Mouse (Mus musculus): ENCODE data around the gene Aldh1l1. TPM values are rescaled to one million over a fixed set of nuclear protein-coding genes. Genes with fewer than 3 reads are reported as not detected.

Aldh1l1 gene
- total and polyA plus RNA-seq, 3 experiments: 0.11 to 0.13 TPM; not detected in 1

DNA sequence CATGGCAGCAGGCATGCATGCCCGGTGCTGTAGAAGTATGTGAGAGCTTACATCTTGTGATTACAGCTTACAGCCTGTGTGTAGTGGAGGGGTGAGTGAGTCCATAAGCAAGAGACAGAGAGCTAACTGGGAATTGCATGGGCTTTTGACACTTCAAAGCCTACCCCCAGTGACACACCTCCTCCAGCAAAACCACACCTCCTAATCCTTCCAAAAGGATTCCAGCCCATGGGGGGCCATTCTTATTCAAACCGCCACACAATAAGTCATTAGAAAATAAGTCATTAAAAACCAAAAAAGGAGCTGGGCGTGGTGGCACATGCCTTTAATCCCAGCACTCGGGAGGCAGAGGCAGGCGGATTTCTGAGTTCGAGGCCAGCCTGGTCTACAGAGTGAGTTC, 162.2 kb downstream of the Aldh1l1 start:
- Histone ChIP-seq H3K36me3 (replicated peaks in 1 of 2; ENCODE audit: control insufficient read depth in 1 of 2, insufficient read depth in 1 of 2, low read length in 1 of 2) (no peaks in the 10 kb centered on the region), H3K9ac (ENCODE audit: insufficient read depth, low read depth) (no peak overlapping the region), H3K9me3 (replicated peaks; ENCODE audit: low read length) (peaks cover 10% of the 10 kb centered on the region), H3K27me3 (replicated peaks) (peaks cover 16% of the 10 kb centered on the region), H3K79me2 (replicated peaks; ENCODE audit: control insufficient read depth, extremely low read depth, insufficient read depth, poor library complexity, severe bottlenecking) (no peaks in the 10 kb centered on the region), H3K4me3 (replicated peaks in 1 of 3; ENCODE audit: low read depth in 2 of 3, low read length in 2 of 3, poor library complexity in 1 of 3) (no peak overlapping the region), H3K4me2 (ENCODE audit: insufficient read depth, low read depth, poor library complexity, severe bottlenecking) (no peak overlapping the region), H3K4me1 (ENCODE audit: control insufficient read depth in 1 of 2, insufficient read depth in 2 of 2) (peaks cover 0 to 12% of the 10 kb centered on the region in 2 experiments; a peak in 2 of 4 replicates), H3K27ac (ENCODE audit: insufficient read depth, low read depth) (no peak overlapping the region)
- in situ Hi-C loops (cut with MboI; ENCODE audit: low pct_ligation_motif_present, low pct_unique_long_range_greater_than_20kb, low sequenced_read_pairs): no loop called here
- no peak for DNase-seq (ENCODE audit: extremely low read depth)
- TF ChIP-seq ELF1 (IDR thresholded peaks at IDR 0.05; ENCODE audit: low read depth, low read length) (no peak), ZNF384 (IDR thresholded peaks at IDR 0.05; ENCODE audit: low read depth, low read length) (no peak), GABPA (IDR thresholded peaks at IDR 0.05; ENCODE audit: insufficient replicate concordance, low read depth, low read length) (no peak), HCFC1 (IDR thresholded peaks at IDR 0.05; ENCODE audit: low read depth, low read length) (no peak), BHLHE40 (IDR thresholded peaks at IDR 0.05; ENCODE audit: low read depth, low read length) (no peak), CHD1 (IDR thresholded peaks at IDR 0.05; ENCODE audit: low read depth, low read length) (no peak), NRF1 (IDR thresholded peaks at IDR 0.05; ENCODE audit: low read depth, low read length) (no peak), EP300 (IDR thresholded peaks at IDR 0.05; ENCODE audit: low read length) (no peak), E2F4 (IDR thresholded peaks at IDR 0.05; ENCODE audit: insufficient replicate concordance, low read depth, low read length) (no peak), ETS1 (conservative IDR thresholded peaks at IDR 0.05; ENCODE audit: low read depth, low read length) (no peak), CHD2 (IDR thresholded peaks at IDR 0.05; ENCODE audit: low read length) (no peak), PAX5 (IDR thresholded peaks at IDR 0.05; ENCODE audit: low read length) (no peak), NELFE (IDR thresholded peaks at IDR 0.05; ENCODE audit: low read depth, low read length) (no peak), ZKSCAN1 (IDR thresholded peaks at IDR 0.05; ENCODE audit: borderline replicate concordance, low read depth, low read length) (no peak)
- dilution Hi-C loops (cut with MboI; ENCODE audit: extremely low pct_ligation_motif_present, extremely low pct_unique_long_range_greater_than_20kb, low sequenced_read_pairs): no loop called here

DNA sequence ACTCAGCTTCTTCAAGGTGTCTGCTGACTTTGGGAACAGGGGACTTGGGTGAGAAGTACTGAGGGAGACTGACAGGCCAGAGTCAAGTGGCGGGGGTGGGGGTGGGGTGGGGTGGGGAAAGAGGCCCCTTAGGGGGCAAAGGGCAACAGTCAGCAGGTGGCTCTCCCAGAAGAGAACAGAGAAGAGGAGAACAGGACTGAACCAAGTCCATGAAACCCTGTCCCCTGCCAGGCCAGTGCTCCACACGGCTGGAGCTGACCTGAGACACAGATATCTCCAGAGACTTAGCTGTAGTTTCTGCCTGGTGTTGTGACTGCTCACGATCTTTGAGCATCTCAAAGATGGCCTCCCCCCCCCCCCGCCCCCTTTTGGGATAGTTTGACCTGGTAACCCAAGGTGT, 163.1 kb downstream of the Aldh1l1 start:
- no peaks in the 10 kb centered on the region for H3K36me3 ChIP-seq (replicated peaks in 1 of 2; ENCODE audit: control insufficient read depth in 1 of 2, insufficient read depth in 1 of 2, low read length in 1 of 2)
- no peak for DNase-seq (ENCODE audit: extremely low read depth)
- no peak overlapping the region for H3K27ac ChIP-seq (ENCODE audit: insufficient read depth, low read depth)
- dilution Hi-C loops (cut with MboI; ENCODE audit: extremely low pct_ligation_motif_present, extremely low pct_unique_long_range_greater_than_20kb, low sequenced_read_pairs): no loop called here
- H3K4me2 ChIP-seq (ENCODE audit: insufficient read depth, low read depth, poor library complexity, severe bottlenecking): no peak overlapping the region
- H3K79me2 ChIP-seq (replicated peaks; ENCODE audit: control insufficient read depth, extremely low read depth, insufficient read depth, poor library complexity, severe bottlenecking): no peaks in the 10 kb centered on the region
- in situ Hi-C loops (cut with MboI; ENCODE audit: low pct_ligation_motif_present, low pct_unique_long_range_greater_than_20kb, low sequenced_read_pairs): no loop called here
- no peak for TF ChIP-seq BHLHE40 (IDR thresholded peaks at IDR 0.05; ENCODE audit: low read depth, low read length)
- TF ChIP-seq EP300 (IDR thresholded peaks at IDR 0.05; ENCODE audit: low read length): no peak
- no peak for TF ChIP-seq RAD21 (IDR thresholded peaks at IDR 0.05; ENCODE audit: low read depth, low read length)
- no peak for TF ChIP-seq MYC (IDR thresholded peaks at IDR 0.05; ENCODE audit: low read depth, low read length)
- no peak for TF ChIP-seq ZKSCAN1 (IDR thresholded peaks at IDR 0.05; ENCODE audit: borderline replicate concordance, low read depth, low read length)
- TF ChIP-seq MEF2A (IDR thresholded peaks at IDR 0.05; ENCODE audit: borderline replicate concordance, low read depth, low read length): no peak
- TF ChIP-seq SIN3A (IDR thresholded peaks at IDR 0.05; ENCODE audit: low read length): no peak
- TF ChIP-seq MXI1 (IDR thresholded peaks at IDR 0.05; ENCODE audit: low read depth, low read length): no peak
- TF ChIP-seq ZMIZ1 (IDR thresholded peaks at IDR 0.05; ENCODE audit: low read depth, low read length): no peak
- TF ChIP-seq CTCF (conservative IDR thresholded peaks at IDR 0.05 in 1 of 2, IDR thresholded peaks at IDR 0.05 in 1 of 2; ENCODE audit: low read depth in 2 of 2, low read length in 2 of 2): no peak
- TF ChIP-seq IRF4 (IDR thresholded peaks at IDR 0.05; ENCODE audit: low read depth, low read length): no peak
- TF ChIP-seq ZC3H11A (IDR thresholded peaks at IDR 0.05; ENCODE audit: low read depth, low read length): no peak
- no peak for TF ChIP-seq POLR2A (IDR thresholded peaks at IDR 0.05; ENCODE audit: low read depth, low read length)
- TF ChIP-seq GABPA (IDR thresholded peaks at IDR 0.05; ENCODE audit: insufficient replicate concordance, low read depth, low read length): no peak
- no peak for TF ChIP-seq TCF12 (IDR thresholded peaks at IDR 0.05; ENCODE audit: low read depth, low read length)
- TF ChIP-seq JUN (IDR thresholded peaks at IDR 0.05; ENCODE audit: insufficient read depth, low read depth, low read length): no peak
- no peak for TF ChIP-seq KAT2A (IDR thresholded peaks at IDR 0.05; ENCODE audit: insufficient replicate concordance, low read length)
- TF ChIP-seq NELFE (IDR thresholded peaks at IDR 0.05; ENCODE audit: low read depth, low read length): no peak
- no peak for TF ChIP-seq MAX (IDR thresholded peaks at IDR 0.05; ENCODE audit: low read length)
- H3K4me3 ChIP-seq (replicated peaks in 1 of 3; ENCODE audit: low read depth in 2 of 3, low read length in 2 of 3, poor library complexity in 1 of 3): no peak overlapping the region
- H3K27me3 ChIP-seq (replicated peaks): peaks cover 14% of the 10 kb centered on the region
- no peak overlapping the region for H3K9ac ChIP-seq (ENCODE audit: insufficient read depth, low read depth)
- H3K9me3 ChIP-seq (replicated peaks; ENCODE audit: low read length): peaks cover 10% of the 10 kb centered on the region
- peaks cover 0 to 12% of the 10 kb centered on the region in 2 experiments; a peak in 2 of 4 replicates for H3K4me1 ChIP-seq (ENCODE audit: control insufficient read depth in 1 of 2, insufficient read depth in 2 of 2)

Data from CH12.LX (cell line).